Mouse (Mus musculus) CD8-positive naive resting alpha-beta T cell, adult 2 months (primary cell): ENCODE measurements around the gene Wdr27.
"Not testable (repeated sequence)": the region's sequence is repeated elsewhere in the genome, so short reads cannot be mapped to it uniquely, and the experiment has no call there.

ENCODE experiments used
- DNase-seq, 2 experiments: peaks; one replicate each; pipeline ENCODE4 v3.0.0; 2022; ENCODE audit warnings: low read depth in 2 of 2, low spot score in 2 of 2

Gene Wdr27

DNA sequence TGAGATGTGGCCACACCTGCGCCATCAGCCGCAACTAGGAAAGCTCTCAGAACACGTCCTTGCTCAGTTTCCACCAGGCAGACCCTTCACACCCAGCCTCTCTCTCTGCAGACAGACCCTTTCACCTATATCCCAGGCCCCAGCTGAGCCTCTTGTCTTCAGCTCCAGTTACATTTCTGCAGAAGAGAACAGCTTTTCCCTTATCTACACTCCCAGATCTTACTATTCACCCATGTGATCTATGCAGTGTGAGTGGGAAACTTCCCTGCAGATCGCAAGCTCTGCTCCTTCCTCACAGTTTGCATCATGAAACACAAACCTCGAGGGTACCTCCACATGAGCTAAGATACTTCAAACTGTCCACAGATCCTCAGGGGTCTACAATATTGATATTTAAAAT, 11.5 kb downstream of the Wdr27 start:
- DNase-seq: no peak

GRCm38 (mm10) chr17:14930697-14931096, 12.3 kb downstream of the Wdr27 start:
- no peak for DNase-seq

GRCm38 (mm10) chr17:14928631-14929030, 14.3 kb downstream of the Wdr27 start:
- DNase-seq: no peak

DNA sequence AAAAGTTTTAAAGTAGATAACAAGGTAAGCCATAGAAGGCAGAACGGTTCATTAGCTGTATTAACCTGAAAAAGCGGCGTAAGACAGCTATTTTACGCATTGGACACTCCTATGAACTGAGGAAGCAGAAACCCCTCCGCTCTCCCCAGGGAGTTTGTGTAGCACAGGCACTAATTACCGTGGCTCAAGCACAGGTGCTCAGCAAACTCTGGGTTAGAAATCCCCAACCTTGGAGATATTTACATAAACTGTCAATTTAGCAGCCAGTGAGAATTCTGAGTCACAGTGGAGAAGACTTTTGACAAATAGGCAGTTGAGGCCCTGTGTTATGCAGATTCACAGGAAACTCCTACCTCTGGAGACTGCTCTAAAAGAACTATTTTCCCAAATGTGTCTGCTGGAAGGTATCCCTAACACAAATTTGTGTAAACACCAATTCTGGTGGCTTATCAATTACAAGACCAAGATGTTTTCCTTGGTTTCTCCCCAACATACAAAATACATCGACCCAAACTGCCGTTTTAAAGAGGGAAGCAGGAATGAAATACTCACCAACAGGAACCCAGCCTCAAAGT, 15.2 kb downstream of the Wdr27 start:
- no peak for DNase-seq

DNA sequence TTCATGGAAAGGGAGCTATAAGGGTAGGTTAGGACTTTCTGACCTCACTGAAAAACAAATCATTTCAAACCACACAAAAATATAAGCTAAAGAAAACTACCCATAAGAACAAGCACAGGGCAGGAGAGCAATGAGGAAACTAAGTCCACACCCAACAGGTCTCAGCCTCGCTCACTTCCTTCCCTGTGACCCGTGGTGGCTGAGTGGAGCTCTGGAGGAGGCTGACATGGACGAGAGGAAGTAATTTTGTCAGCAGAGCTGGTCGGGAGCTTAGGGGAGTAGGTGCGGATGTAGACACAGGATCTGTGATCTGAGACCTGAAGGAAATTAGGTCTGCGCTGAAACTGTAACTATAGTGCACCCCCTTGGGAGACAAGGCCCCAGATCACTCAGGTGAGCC, 21.4 kb downstream of the Wdr27 start:
- DNase-seq: no peak

DNA sequence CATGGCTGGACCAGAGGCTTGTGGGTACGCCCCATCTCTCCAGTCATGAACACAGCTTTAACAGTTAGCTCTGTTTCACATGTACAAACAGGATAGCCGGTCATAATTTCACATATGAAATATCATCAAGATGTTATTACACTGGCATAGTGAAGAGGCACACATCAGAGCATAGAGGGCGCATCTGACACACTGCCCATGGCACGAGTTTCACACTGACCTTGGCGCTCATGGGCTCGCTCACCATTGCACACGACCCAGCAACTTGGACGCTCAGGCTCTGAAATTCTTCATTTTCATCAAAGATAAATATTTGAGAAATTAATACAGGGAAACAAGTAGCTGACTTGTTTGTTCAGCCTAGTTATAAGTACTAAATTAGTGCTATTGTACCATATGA, 25.1 kb downstream of the Wdr27 start:
- DNase-seq: no peak

GRCm38 (mm10) chr17:14914401-14914800, 28.6 kb downstream of the Wdr27 start:
- DNase-seq: no peak

DNA sequence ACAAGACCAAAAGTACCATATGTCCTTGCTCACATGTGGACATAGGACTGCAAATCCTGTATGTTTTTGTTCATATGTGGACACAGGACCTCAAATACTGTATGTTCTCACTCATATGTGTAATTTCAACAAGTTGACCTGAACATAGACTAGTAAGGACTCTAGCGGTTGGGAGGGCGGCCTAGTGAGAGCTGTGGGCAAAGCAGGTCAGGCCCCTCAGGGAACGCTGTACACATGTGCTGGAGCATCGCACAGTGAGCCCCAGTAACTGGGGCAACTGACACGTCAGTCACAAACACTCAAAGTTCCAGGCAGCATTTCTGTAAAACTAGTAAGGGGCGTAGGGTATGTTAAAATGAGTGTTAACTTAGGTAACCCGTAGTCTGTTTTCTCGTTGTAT, 30.0 kb downstream of the Wdr27 start:
- DNase-seq: no peak

- DNase-seq: no peak
Measured at GRCm38 (mm10) chr17:14912420-14912819, 30.5 kb downstream of the Wdr27 start.

GRCm38 (mm10) chr17:14910771-14911170, 32.2 kb downstream of the Wdr27 start:
- no peak for DNase-seq

- DNase-seq: no peak
Measured at GRCm38 (mm10) chr17:14909331-14909730, 33.6 kb downstream of the Wdr27 start.

GRCm38 (mm10) chr17:14907136-14907535, 35.8 kb downstream of the Wdr27 start:
- peak; percentile 4 to 16 for DNase-seq

- no peak for DNase-seq
Measured at GRCm38 (mm10) chr17:14906611-14907010, 36.3 kb downstream of the Wdr27 start.

- peak; percentile 53 to 69 for DNase-seq
Measured at GRCm38 (mm10) chr17:14904637-14905265, 38.2 kb downstream of the Wdr27 start.

GRCm38 (mm10) chr17:14904206-14904605, 38.8 kb downstream of the Wdr27 start:
- no peak for DNase-seq

DNA sequence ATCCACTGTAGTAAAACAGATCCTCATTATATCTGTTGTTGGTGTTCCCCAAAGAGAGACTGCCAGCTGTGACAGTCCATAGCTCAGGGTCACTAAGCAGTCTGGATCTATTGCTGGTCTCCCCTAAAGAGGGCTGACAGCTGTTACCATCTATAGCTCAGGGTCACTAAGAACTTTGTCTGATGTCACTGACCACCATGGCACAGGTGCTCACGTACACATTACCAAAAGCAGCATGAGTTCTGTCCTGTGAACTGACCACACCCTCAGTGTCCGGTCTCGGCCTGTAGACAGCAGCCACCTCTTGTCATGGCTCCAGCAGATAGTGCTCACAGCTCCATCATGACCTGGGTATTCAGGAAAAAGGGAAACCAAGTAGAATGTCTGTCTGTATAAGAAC, 39.7 kb downstream of the Wdr27 start:
- no peak for DNase-seq

GRCm38 (mm10) chr17:14898972-14899371, 44.0 kb downstream of the Wdr27 start:
- DNase-seq: no peak

GRCm38 (mm10) chr17:14895058-14895457, 47.9 kb downstream of the Wdr27 start:
- not testable (repeated sequence) for DNase-seq

DNA sequence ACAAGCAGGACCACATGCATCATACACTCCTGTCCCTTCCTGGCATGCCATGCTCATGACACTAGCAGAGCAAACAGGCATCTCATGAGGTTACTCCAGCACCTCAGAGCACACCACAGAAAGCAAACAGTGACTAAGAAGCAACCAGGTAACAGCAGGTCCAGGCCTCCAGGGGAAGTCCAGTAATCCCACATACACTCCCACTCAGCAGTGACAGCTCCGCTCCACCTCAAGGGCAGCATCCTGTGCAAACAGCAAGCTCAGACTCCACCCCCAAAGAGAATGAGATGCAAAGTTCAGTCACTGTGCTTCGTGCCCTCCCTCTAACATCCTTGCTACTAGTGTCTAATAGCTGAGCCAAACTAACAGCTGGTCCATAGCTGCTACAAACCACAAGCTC, 56.0 kb downstream of the Wdr27 start:
- no peak for DNase-seq

GRCm38 (mm10) chr17:14874656-14875204, 68.2 kb downstream of the Wdr27 start:
- DNase-seq: no peak

GRCm38 (mm10) chr17:14860220-14860619, 82.7 kb downstream of the Wdr27 start:
- DNase-seq: no peak

DNA sequence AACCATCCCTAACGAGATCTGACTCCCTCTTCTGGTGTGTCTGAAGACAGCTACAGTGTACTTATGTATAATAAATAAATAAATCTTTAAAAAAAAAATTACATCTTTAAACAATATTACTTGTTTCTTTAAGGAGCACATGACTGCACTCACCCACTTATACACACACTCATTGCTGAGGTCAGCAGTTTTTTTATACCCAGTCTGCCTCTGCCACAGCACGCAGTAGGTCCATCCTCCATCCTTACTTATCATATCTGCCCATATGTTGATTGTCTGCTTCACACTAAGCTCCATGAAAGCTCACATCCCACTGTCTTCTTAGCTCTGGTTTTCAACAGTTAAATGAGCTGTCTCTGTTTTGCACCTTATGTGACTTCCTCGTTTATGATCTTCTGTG, 95.2 kb downstream of the Wdr27 start:
- no peak for DNase-seq

DNA sequence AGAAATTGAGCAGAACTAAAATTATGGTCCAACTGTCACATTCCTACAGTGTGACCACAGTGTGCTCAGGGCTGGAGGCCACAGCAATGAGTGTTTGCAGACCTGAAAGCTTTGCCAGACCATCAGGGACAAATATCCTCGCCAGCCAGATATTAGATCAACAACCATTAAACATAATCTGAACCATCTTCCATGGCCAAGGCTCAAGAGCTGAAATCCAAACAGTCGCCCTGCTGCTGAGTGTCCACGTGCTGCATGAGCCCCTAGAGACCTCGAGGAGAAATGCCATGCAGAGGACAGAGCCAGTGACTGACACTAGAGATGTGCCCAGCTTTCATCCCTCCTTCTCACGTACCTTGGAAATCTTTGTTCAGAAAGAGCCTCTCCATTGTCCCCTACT, 96.1 kb downstream of the Wdr27 start:
- no peak for DNase-seq
